ENCODE assay signal across 12 mouse cellular contexts in genomic region chr2:73276141-73276571, GRCm38 (mm10). TPM values are rescaled to one million over a fixed set of nuclear protein-coding genes. Genes with fewer than 3 reads are reported as not detected.
DNase-seq lines count a peak whose midpoint lies in the region; ATAC-seq and TF ChIP-seq lines count a peak whose summit lies in the region.
"Had no signal": no experiment of that assay in that cellular context is flagged by ENCODE, and none has a peak within 500 bp of the region (broad histone marks: within the 10 kb centered on the region; RNA-seq: fewer than 3 reads in every experiment).

No protein-coding gene starts in this region.

- intact Hi-C loops in heart, postnatal 10 days (cut with DNase I) = loop anchor here (5.0 to 10.0 kb wide), 5 partner anchors 209 to 1734 kb away; no protein-coding TSS in a partner anchor
- intact Hi-C loops in left cerebral cortex, adult 2 months (cut with DNase I) = loop anchor here (2.0 to 10.0 kb wide), 9 partner anchors 295 to 1859 kb away; partner anchors contain the start of genes Cdca7, Evx2, Hoxd10 and Hoxd9

- WGBS in forebrain, postnatal 0 days = 3% methylated on average over 6 of the region's 6 CpGs
- WGBS in midbrain, embryonic 14.5 days = 0% methylated on average over 6 of the region's 6 CpGs

- peaks cover 4% of the 10 kb centered on the region; the same call in 1 of the 2 replicates for H3K36me3 ChIP-seq in forebrain, postnatal 0 days (ENCODE audit: insufficient read depth)
- H3K36me3 ChIP-seq in midbrain, embryonic 14.5 days (ENCODE audit: control insufficient read depth, insufficient read depth, low read length) = no peaks in the 10 kb centered on the region
- H3K36me3 ChIP-seq: hindbrain, embryonic 15.5 days had no signal

- no peak for ATAC-seq in forebrain, postnatal 0 days
- ATAC-seq in midbrain, embryonic 14.5 days (ENCODE audit: low FRiP score, low TSS enrichment) = no peak

- TF ChIP-seq CTCF in forebrain, postnatal 0 days (IDR thresholded peaks at IDR 0.05; ENCODE audit: low read depth) = no peak
- no peak for TF ChIP-seq CTCF in left cerebral cortex, adult 2 months (IDR thresholded peaks at IDR 0.05)

- peak overlapping the region; percentile 33 for H3K4me3 ChIP-seq in forebrain, postnatal 0 days (ENCODE audit: low read depth, low read length)
- H3K4me3 ChIP-seq in midbrain, embryonic 14.5 days (replicated peaks; ENCODE audit: low read depth, low read length) = peak overlapping the region; percentile 4
- no peak overlapping the region for H3K4me3 ChIP-seq in left cerebral cortex, adult 2 months
- H3K4me3 ChIP-seq: hindbrain, embryonic 15.5 days; myocyte had no signal

- H3K9me3 ChIP-seq in forebrain, postnatal 0 days (ENCODE audit: low read length) = no peaks in the 10 kb centered on the region
- H3K9me3 ChIP-seq in midbrain, embryonic 14.5 days (ENCODE audit: control insufficient read depth, low read length) = no peaks in the 10 kb centered on the region
- H3K9me3 ChIP-seq: hindbrain, embryonic 15.5 days had no signal

- H3K9ac ChIP-seq in forebrain, postnatal 0 days = peak overlapping the region; percentile 59
- H3K9ac ChIP-seq in midbrain, embryonic 14.5 days (replicated peaks; ENCODE audit: low read length) = no peak overlapping the region; the same call in 1 of the 2 replicates
- H3K9ac ChIP-seq: hindbrain, embryonic 15.5 days had no signal

- H3K27ac ChIP-seq in forebrain, postnatal 0 days (ENCODE audit: low read depth, low read length) = peak overlapping the region; percentile 78
- peak overlapping the region; percentile 13; the same call in 1 of the 2 replicates for H3K27ac ChIP-seq in midbrain, embryonic 14.5 days (replicated peaks; ENCODE audit: low read depth, low read length)
- H3K27ac ChIP-seq in left cerebral cortex, adult 2 months = no peak overlapping the region; the same call in 1 of the 2 replicates
- H3K27ac ChIP-seq: hindbrain, embryonic 15.5 days had no signal

- 0 out of 2 replicates have a peak, but pooled peaks cover 5% of the 10 kb centered on the region for H3K4me1 ChIP-seq in forebrain, postnatal 0 days (ENCODE audit: insufficient read depth)
- peaks cover 21% of the 10 kb centered on the region for H3K4me1 ChIP-seq in midbrain, embryonic 14.5 days (ENCODE audit: control insufficient read depth, insufficient read depth, low read length)

- peak; percentile 51 to 53 for DNase-seq in heart, postnatal 10 days
- DNase-seq in heart, adult 8-10 months (ENCODE audit: low spot score) = no peak
- DNase-seq in embryo, embryonic 10 days (ENCODE audit: low spot score) = peak; percentile 55
- DNase-seq in forebrain, postnatal 0 days = peak; percentile 72
- DNase-seq in midbrain, embryonic 14.5 days = peak; percentile 63
- DNase-seq in left cerebral cortex, adult 2 months (ENCODE audit: extremely low spot score in 1 of 2, low spot score in 2 of 2) = no peak
- no peak for DNase-seq in right cerebral cortex, postnatal 10 days (ENCODE audit: low spot score in 2 of 2)
- DNase-seq in cerebellum, adult 9-11 months = no peak
- DNase-seq: lung, adult 18-20 months had no signal

- peaks cover 18% of the 10 kb centered on the region for H3K27me3 ChIP-seq in forebrain, postnatal 0 days (ENCODE audit: insufficient read depth, low read length)
- H3K27me3 ChIP-seq in midbrain, embryonic 14.5 days (ENCODE audit: control insufficient read depth, insufficient read depth, low read length) = peaks cover 69% of the 10 kb centered on the region

- peak overlapping the region; percentile 46 for H3K4me2 ChIP-seq in forebrain, postnatal 0 days (ENCODE audit: low read depth)
- H3K4me2 ChIP-seq in midbrain, embryonic 14.5 days (ENCODE audit: low read length) = no peak overlapping the region

RNA-seq across cellular contexts. Expression of gene Sp9, which starts 4.4 kb away (rescaled TPM):
- total RNA-seq in heart, postnatal 10 days (2021) = not detected
- not detected for total RNA-seq in heart, adult 8-10 months (2022)
- total RNA-seq in forebrain, postnatal 0 days (2014; rRNA removed) = 12.8 and 18.1 TPM in 2 replicates
- polyA plus RNA-seq in forebrain, postnatal 0 days (2015; fragmentation: Nextera tagmentation; extraction: Ambion mirVana) = 7.7 and 9.8 TPM in 2 replicates
- 2.2 and 2.8 TPM in 2 replicates for polyA plus RNA-seq in midbrain, embryonic 14.5 days (2014; fragmentation: Nextera tagmentation; extraction: Ambion mirVana)
- total RNA-seq in left cerebral cortex, adult 2 months (2021) = 1 to 10 TPM; 2.7 to 4.0 TPM
- total RNA-seq: heart, adult 18-20 months had no signal

RNA-seq across cellular contexts. Expression of gene Scrn3, which starts 36.2 kb away (rescaled TPM):
- 10 to 100 TPM; 14.0 to 17.4 TPM for total RNA-seq in heart, postnatal 10 days (2021)
- 10 to 100 TPM; 31.2 to 38.6 (median 32.3) TPM for total RNA-seq in heart, adult 8-10 months (2022)
- 5.1 and 6.8 TPM in 2 replicates for total RNA-seq in forebrain, postnatal 0 days (2014; rRNA removed)
- 4.5 and 5.3 TPM in 2 replicates for polyA plus RNA-seq in forebrain, postnatal 0 days (2015; fragmentation: Nextera tagmentation; extraction: Ambion mirVana)
- 4.2 and 7.9 TPM in 2 replicates for polyA plus RNA-seq in midbrain, embryonic 14.5 days (2014; fragmentation: Nextera tagmentation; extraction: Ambion mirVana)
- 10 to 100 TPM; 17.8 to 19.5 TPM for total RNA-seq in left cerebral cortex, adult 2 months (2021)

RNA-seq across cellular contexts. Expression of gene Cir1, which starts 36.3 kb away (rescaled TPM):
- total RNA-seq in heart, postnatal 10 days (2021) = 10 to 100 TPM; 13.7 to 14.0 TPM
- total RNA-seq in heart, adult 8-10 months (2022) = 10 to 100 TPM; 11.8 to 18.4 (median 13.9) TPM
- 9.5 and 10.6 TPM in 2 replicates for total RNA-seq in forebrain, postnatal 0 days (2014; rRNA removed)
- 29.3 and 30.3 TPM in 2 replicates for polyA plus RNA-seq in forebrain, postnatal 0 days (2015; fragmentation: Nextera tagmentation; extraction: Ambion mirVana)
- 26.4 and 30.1 TPM in 2 replicates for polyA plus RNA-seq in midbrain, embryonic 14.5 days (2014; fragmentation: Nextera tagmentation; extraction: Ambion mirVana)
- 10 to 100 TPM; 26.3 to 27.1 TPM for total RNA-seq in left cerebral cortex, adult 2 months (2021)

RNA-seq across cellular contexts. Expression of gene Ola1, which starts 57.4 kb away (rescaled TPM):
- 10 to 100 TPM; 53.9 to 59.5 TPM for total RNA-seq in heart, postnatal 10 days (2021)
- total RNA-seq in heart, adult 8-10 months (2022) = 10 to 100 TPM; 38.0 to 41.7 (median 40.7) TPM
- total RNA-seq in forebrain, postnatal 0 days (2014; rRNA removed) = 68.4 and 78.9 TPM in 2 replicates
- polyA plus RNA-seq in forebrain, postnatal 0 days (2015; fragmentation: Nextera tagmentation; extraction: Ambion mirVana) = 87.4 and 97.2 TPM in 2 replicates
- polyA plus RNA-seq in midbrain, embryonic 14.5 days (2014; fragmentation: Nextera tagmentation; extraction: Ambion mirVana) = 85.3 and 91.9 TPM in 2 replicates
- total RNA-seq in left cerebral cortex, adult 2 months (2021) = 100 to 1,000 TPM in 1 of 2 experiments, 10 to 100 TPM in 1; 96.9 to 102 TPM

Comparison
In these comparisons a context has a peak if more than half of its experiments do, and no peak if none do; other contexts are left out.
1. DNase-seq: peak in heart, postnatal 10 days (2 of 2), embryo, embryonic 10 days (single experiment), forebrain, postnatal 0 days (single experiment) and midbrain, embryonic 14.5 days (single experiment); none in heart, adult 8-10 months (single experiment), left cerebral cortex, adult 2 months (0 of 2), right cerebral cortex, postnatal 10 days (0 of 2) and cerebellum, adult 9-11 months (single experiment).